7 mouse cellular contexts compared by ENCODE assay signal in genomic region chr15:81745601-81746114, GRCm38 (mm10). TPM values are rescaled to one million over a fixed set of nuclear protein-coding genes. Genes with fewer than 3 reads are reported as not detected.
DNase-seq lines count a peak whose midpoint lies in the region; ATAC-seq lines count a peak whose summit lies in the region.

No protein-coding gene starts in this region.

- no peaks in the 10 kb centered on the region for H3K36me3 ChIP-seq in limb, embryonic 11.5 days (ENCODE audit: control insufficient read depth, insufficient read depth, low read length)
- H3K36me3 ChIP-seq in midbrain, embryonic 11.5 days (ENCODE audit: control insufficient read depth, insufficient read depth, low read length): no peaks in the 10 kb centered on the region

- H3K27me3 ChIP-seq in limb, embryonic 11.5 days (ENCODE audit: control insufficient read depth, insufficient read depth, low read length): no peaks in the 10 kb centered on the region
- no peaks in the 10 kb centered on the region for H3K27me3 ChIP-seq in midbrain, embryonic 11.5 days (ENCODE audit: control insufficient read depth, insufficient read depth, low read length)

- DNase-seq in ZHBTc4 (ENCODE audit: low read depth, low spot score): peak; percentile 50
- peak; percentile 67 to 82 for DNase-seq in cerebellum, postnatal 4 days (ENCODE audit: low spot score in 2 of 2)
- peak; percentile 61 for DNase-seq in gastrocnemius, postnatal 14 days
- DNase-seq in limb, embryonic 11.5 days (ENCODE audit: low spot score): peak; percentile 85
- peak; percentile 98 for DNase-seq in midbrain, embryonic 11.5 days (ENCODE audit: low spot score, missing footprints)
- peak; percentile 23 to 56 for DNase-seq in spleen, postnatal 14 days (ENCODE audit: low spot score in 2 of 2)

- no peaks in the 10 kb centered on the region for H3K9me3 ChIP-seq in limb, embryonic 11.5 days (ENCODE audit: control insufficient read depth, low read length)
- H3K9me3 ChIP-seq in midbrain, embryonic 11.5 days (ENCODE audit: control insufficient read depth, low read length): no peaks in the 10 kb centered on the region

- ATAC-seq in inflammation-experienced regulatory T-cells, adult 6 months: peak; percentile 71
- ATAC-seq in limb, embryonic 11.5 days (ENCODE audit: insufficient number of reproducible peaks, low FRiP score, low TSS enrichment, low read depth): peak; percentile 73
- peak; percentile 91 for ATAC-seq in midbrain, embryonic 11.5 days (ENCODE audit: low FRiP score)

- intact Hi-C loops in gastrocnemius, postnatal 14 days (cut with DNase I; ENCODE audit: low total_unique reads): no loop called here

- H3K4me1 ChIP-seq in limb, embryonic 11.5 days (ENCODE audit: control insufficient read depth, insufficient read depth, low read length): peaks cover 8% of the 10 kb centered on the region; the same call in 1 of the 2 replicates
- peaks cover 12% of the 10 kb centered on the region for H3K4me1 ChIP-seq in midbrain, embryonic 11.5 days (ENCODE audit: control insufficient read depth, insufficient read depth, low read length)

- H3K4me2 ChIP-seq in limb, embryonic 11.5 days (ENCODE audit: low read depth, severe bottlenecking): peak overlapping the region; percentile 79
- H3K4me2 ChIP-seq in midbrain, embryonic 11.5 days: peak overlapping the region; percentile 85

- peak overlapping the region; percentile 91 for H3K27ac ChIP-seq in limb, embryonic 11.5 days (replicated peaks; ENCODE audit: low read depth, low read length)
- peak overlapping the region; percentile 88 for H3K27ac ChIP-seq in midbrain, embryonic 11.5 days (ENCODE audit: low read depth, low read length)

- peak overlapping the region; percentile 98 for H3K9ac ChIP-seq in limb, embryonic 11.5 days (ENCODE audit: low read length)
- peak overlapping the region; percentile 99 for H3K9ac ChIP-seq in midbrain, embryonic 11.5 days (ENCODE audit: low read length)

- under 1% methylated on average over 30 of the region's 33 CpGs for WGBS in limb, embryonic 11.5 days
- 1% methylated on average over 33 of the region's 33 CpGs for WGBS in midbrain, embryonic 11.5 days

- H3K4me3 ChIP-seq in limb, embryonic 11.5 days (ENCODE audit: low read depth, low read length): peak overlapping the region; percentile 95
- peak overlapping the region; percentile 91 for H3K4me3 ChIP-seq in midbrain, embryonic 11.5 days (ENCODE audit: low read depth, low read length)

RNA-seq across cellular contexts. Expression of gene Rangap1, which starts 0.3 kb away (rescaled TPM):
- 10 to 100 TPM; 24.8 to 27.8 TPM for total RNA-seq in gastrocnemius, postnatal 14 days (2021)
- 10 to 100 TPM; 43.0 to 72.2 (median 45.8) TPM for polyA plus RNA-seq in inflammation-experienced regulatory T-cells, adult 6 months (2017; shearing (Covaris generic))
- 125 and 129 TPM in 2 replicates for polyA plus RNA-seq in limb, embryonic 11.5 days (2014; fragmentation: Nextera tagmentation; extraction: Ambion mirVana)
- 152 and 156 TPM in 2 replicates for polyA plus RNA-seq in midbrain, embryonic 11.5 days (2014; fragmentation: Nextera tagmentation; extraction: Ambion mirVana)

RNA-seq across cellular contexts. Expression of gene Zc3h7b, which starts 0.8 kb away (rescaled TPM):
- total RNA-seq in gastrocnemius, postnatal 14 days (2021): 10 to 100 TPM; 30.8 to 37.9 TPM
- polyA plus RNA-seq in inflammation-experienced regulatory T-cells, adult 6 months (2017; shearing (Covaris generic)): 1 to 10 TPM; 4.3 to 8.1 (median 5.7) TPM
- 53.9 and 57.9 TPM in 2 replicates for polyA plus RNA-seq in limb, embryonic 11.5 days (2014; fragmentation: Nextera tagmentation; extraction: Ambion mirVana)
- 34.3 and 35.0 TPM in 2 replicates for polyA plus RNA-seq in midbrain, embryonic 11.5 days (2014; fragmentation: Nextera tagmentation; extraction: Ambion mirVana)

RNA-seq across cellular contexts. Expression of gene Chadl, which starts 48.6 kb away (rescaled TPM):
- 1 to 10 TPM in 1 of 2 experiments, under 1 TPM in 1; 0.91 to 1.8 TPM for total RNA-seq in gastrocnemius, postnatal 14 days (2021)
- polyA plus RNA-seq in inflammation-experienced regulatory T-cells, adult 6 months (2017; shearing (Covaris generic)): 1 to 10 TPM; 1.0 to 2.6 (median 1.3) TPM
- 4.4 and 4.5 TPM in 2 replicates for polyA plus RNA-seq in limb, embryonic 11.5 days (2014; fragmentation: Nextera tagmentation; extraction: Ambion mirVana)
- 2.5 and 2.8 TPM in 2 replicates for polyA plus RNA-seq in midbrain, embryonic 11.5 days (2014; fragmentation: Nextera tagmentation; extraction: Ambion mirVana)

RNA-seq across cellular contexts. Expression of gene Tef, which starts 56.6 kb away (rescaled TPM):
- total RNA-seq in gastrocnemius, postnatal 14 days (2021): 100 to 1,000 TPM; 101 to 115 TPM
- polyA plus RNA-seq in inflammation-experienced regulatory T-cells, adult 6 months (2017; shearing (Covaris generic)): 10 to 100 TPM in 1 of 3 experiments, 1 to 10 TPM in 2; 2.3 to 14.0 (median 8.8) TPM
- 13.7 and 14.6 TPM in 2 replicates for polyA plus RNA-seq in limb, embryonic 11.5 days (2014; fragmentation: Nextera tagmentation; extraction: Ambion mirVana)
- 11.0 and 12.9 TPM in 2 replicates for polyA plus RNA-seq in midbrain, embryonic 11.5 days (2014; fragmentation: Nextera tagmentation; extraction: Ambion mirVana)

Comparison
In these comparisons a context has a peak if more than half of its experiments do, and no peak if none do; other contexts are left out.
1. Peak in every context shown above with its lines: DNase-seq, ATAC-seq, H3K4me3 ChIP-seq and H3K27ac ChIP-seq.
2. DNase-seq: peak in every context shown above with its lines; median percentile 98 in midbrain, embryonic 11.5 days; 85 in limb, embryonic 11.5 days; 74 in cerebellum, postnatal 4 days; 61 in gastrocnemius, postnatal 14 days; 50 in ZHBTc4; 40 in spleen, postnatal 14 days.